Mouse (Mus musculus) urinary bladder, postnatal 4 days (tissue): ENCODE measurements around the gene Nek9.
A peak's percentile ranks its signal among the peaks of the same experiment; 100 is the strongest.

Source experiments
- DNase-seq, 2 experiments: peaks; one replicate each; pipeline ENCODE4 v3.0.0; 2021 to 2022; ENCODE audit warnings: low spot score in 2 of 2

Nek9 gene

GRCm38 (mm10) chr12:85347196-85347595, 8.0 kb upstream of the Nek9 start:
- no peak for DNase-seq

- no peak for DNase-seq
Observed at GRCm38 (mm10) chr12:85346374-85346773, 7.2 kb upstream of the Nek9 start.

- DNase-seq = no peak
Observed at GRCm38 (mm10) chr12:85345559-85345958, 6.4 kb upstream of the Nek9 start.

GRCm38 (mm10) chr12:85344252-85344651, 5.1 kb upstream of the Nek9 start:
- no peak for DNase-seq

DNA sequence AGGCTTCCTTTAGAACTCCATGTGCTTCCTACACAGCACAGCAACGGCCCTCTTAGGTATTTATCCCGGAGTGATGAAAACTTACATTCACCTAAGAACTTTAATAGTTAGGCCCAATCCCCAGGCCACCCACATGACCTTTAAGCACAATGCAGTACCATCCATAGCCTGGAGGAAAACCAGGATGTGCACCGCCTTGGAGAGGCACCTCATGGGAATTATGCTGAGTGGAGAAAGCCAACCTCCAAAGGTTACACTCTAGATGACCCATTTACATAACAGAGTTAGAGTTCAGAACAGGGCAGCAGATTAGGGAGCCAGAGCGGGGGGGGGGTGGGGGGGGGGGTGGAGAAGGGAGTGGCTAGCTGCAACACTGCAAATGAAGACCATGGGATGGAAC, 3.1 kb upstream of the Nek9 start:
- no peak for DNase-seq

DNA sequence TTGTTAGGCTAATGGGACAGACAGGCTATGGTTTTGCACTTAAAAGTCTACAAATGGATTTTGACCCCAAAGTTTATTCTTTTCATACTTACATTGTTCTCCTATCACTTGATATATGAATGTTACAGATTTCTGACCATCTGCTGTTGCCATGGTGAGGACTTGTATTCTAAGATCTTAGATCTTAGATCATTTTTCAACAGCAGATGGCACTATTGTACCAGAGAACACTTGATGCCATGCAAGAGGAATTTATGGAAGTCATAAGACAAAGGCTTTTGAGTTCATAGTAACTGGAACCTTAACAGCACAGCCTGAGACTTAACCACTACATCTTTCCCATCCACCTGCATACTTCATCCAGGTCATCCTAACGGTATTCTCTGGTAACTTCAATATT, 2.0 kb upstream of the Nek9 start:
- DNase-seq = no peak

DNA sequence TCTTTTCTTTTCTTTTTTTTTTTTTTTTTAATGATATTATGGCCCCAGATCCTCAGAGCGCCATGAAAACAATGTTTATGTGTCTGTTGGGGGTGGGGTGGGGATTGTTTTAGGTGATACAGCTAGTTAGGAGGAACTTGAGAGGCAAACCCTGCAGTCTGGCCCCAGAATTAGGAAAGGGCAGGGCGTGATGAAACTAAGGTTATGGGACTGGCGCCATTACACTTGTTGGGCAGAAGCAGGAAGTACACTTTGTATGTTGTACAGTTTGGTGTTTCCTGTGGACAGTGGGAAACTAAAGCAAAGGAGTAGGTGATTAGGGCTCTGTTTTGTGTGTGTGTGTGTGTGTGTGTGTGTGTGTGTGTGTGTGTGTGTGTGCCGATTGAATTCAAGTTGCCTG, 785 bp upstream of the Nek9 start:
- DNase-seq = no peak

DNA sequence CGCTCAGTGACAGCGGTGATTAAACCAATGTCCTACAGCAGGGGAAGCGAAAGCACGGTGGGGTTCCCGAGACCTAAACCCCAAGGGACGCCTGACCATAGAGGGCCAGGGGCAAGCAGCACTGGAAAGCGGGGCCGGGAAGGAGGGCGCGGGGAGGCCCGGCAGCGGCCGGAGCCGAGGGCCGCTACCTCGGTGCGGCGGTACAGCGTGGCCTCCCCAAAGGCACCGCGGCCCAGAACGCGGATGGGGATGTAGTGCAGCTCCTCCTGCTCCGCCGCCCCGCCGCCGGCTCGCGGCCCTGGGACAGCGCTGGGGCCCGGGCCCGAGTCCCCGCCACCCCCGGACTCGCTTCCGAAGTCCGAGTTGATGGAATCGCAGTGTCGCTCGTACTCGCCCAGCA, 347 bp downstream of the Nek9 start:
- no peak for DNase-seq

DNA sequence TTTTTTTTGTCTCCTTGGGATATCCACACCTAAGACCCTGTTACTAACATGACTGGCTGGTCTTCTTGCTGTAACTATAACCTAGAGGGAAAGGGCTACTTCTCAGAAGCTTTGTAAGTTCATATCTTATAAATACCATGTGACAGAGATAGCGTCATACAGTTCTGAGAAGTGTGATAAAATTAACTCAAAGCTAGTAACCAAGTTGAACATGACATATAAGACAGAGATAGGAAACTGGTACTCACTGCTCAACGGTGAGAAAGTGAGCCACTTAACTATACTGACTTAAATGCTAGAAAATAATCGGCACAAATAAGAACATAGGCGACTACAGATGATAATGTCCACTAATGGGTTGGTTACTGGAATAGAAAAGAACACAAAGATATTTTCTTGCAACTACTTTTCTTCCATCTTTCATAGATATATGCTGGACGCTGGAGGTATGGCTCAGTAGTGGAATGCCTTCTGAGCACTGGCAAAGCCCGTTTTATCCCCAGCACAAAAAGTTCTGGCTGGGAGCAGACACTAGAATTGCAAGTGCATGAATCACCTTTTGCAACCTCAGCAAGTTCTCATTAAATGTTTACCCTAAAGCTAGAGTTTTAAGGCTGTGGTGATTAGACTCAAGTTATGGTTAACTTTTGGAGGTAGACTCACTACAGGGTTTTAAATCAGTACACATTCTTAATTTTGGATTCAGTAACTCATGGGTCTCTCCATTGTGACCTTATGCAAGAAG, 1.4 kb downstream of the Nek9 start:
- no peak for DNase-seq

DNA sequence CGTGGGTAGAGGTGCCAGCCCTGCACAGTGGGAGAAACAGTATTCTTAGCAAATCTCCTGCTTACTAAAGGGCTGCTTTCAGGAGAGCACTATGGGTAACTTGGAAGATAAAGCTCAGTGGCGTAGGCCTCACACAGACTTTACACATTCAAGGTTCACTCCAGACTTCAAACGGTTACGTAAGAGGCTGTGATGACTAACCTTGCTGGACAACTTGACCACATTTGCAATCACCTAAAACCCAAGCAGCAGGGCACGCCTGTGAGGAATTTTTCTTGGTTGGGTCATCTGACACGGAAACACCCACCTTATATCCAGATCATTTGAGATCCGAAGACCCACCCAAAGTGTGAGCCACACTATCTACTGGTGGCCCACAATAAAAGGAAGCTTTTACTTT, 9.0 kb downstream of the Nek9 start:
- DNase-seq = no peak

GRCm38 (mm10) chr12:85308651-85309050, 30.5 kb downstream of the Nek9 start:
- no peak for DNase-seq

- peak; percentile 73 to 88 for DNase-seq
Observed at GRCm38 (mm10) chr12:85305247-85305892, 33.8 kb downstream of the Nek9 start.

DNA sequence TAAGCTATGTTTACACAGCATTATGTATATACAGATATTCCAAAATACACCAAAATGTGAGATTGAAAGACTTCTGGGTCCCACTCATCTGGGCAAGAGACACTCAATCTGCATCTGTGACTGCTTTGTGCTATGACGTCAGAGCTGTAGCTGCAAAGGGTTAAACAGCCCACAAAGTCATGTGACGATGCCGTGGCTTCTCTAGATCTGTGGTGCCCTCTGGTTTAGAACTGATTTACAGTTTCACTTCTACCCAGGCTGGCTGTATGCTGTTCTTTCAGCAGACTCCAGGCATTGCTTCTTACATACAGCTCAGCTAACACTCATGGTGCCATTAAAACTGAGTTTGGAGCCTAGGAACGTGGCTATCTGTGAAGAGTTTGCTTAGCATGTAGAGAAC, 34.4 kb downstream of the Nek9 start:
- no peak for DNase-seq

- DNase-seq = no peak
Observed at GRCm38 (mm10) chr12:85303256-85303655, 35.9 kb downstream of the Nek9 start.

DNA sequence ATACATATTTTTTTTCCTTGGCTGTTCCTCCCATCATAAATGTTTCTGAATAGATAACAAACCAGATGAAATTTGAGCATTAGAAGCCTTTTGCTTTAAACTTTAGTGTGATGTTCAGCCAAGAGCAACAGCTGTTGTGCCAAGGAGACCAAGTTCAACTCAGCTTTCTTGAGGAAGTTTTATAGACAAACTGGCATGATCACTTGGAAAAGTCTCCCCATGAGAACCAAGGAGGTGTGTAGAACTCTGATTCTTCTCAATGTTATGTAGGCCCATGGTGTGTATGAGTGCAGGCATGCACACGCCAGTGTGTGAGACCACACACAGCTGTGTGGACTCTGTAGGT, 40.4 kb downstream of the Nek9 start:
- DNase-seq = no peak

DNA sequence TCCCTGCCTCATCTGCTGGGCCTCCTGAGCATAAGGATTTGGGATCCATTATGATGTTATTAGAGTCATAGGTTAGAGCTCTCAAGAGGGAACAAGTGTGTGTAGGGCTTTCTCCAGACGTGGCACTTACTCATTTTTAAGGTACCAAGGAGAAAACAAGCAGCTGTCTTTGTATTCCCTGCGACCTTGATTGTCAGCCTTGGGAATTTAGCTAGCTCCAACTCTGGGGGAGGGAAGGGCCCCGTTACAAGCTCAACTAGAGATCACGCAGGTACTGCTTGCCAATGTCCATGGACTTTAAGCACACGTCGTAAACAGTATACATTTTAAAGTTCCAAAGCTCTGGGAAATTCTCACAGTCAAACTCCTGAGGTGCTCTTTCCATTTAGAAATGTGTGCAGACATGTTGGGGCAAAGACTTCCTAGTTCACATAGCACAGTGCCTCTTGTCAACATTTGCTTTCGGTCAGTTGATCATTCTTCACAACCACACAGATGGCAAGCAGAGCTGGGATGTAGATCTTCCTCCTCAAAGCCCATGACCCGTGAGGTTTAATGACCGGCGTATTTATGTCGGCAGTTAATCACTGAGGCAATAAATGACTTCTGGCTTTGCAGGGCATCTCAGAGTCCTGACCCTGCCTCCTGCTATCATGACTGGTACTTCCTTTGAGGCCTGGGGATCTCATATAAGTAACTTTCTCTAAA, 40.9 kb downstream of the Nek9 start:
- no peak for DNase-seq

GRCm38 (mm10) chr12:85297345-85297997, 41.7 kb downstream of the Nek9 start:
- no peak for DNase-seq

DNA sequence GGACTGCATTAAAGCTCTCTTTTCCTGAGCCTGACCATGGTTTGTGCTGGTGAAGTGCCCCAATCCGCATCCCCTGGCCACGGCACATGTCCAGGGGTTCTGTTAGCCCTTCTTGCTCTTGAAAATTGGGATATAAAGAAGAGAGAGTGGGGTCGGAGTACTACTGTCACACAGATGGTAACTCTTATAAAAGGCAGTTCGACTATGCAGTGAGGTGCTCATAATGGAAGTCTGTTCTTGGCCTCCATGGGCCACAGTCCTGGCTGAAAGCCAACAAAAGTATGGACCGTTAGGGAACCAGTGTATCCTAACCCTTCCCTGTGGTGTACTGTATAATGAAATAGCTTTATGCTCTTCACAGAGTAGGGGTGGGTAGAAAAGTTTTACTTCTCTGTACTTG, 42.2 kb downstream of the Nek9 start:
- DNase-seq = no peak

DNA sequence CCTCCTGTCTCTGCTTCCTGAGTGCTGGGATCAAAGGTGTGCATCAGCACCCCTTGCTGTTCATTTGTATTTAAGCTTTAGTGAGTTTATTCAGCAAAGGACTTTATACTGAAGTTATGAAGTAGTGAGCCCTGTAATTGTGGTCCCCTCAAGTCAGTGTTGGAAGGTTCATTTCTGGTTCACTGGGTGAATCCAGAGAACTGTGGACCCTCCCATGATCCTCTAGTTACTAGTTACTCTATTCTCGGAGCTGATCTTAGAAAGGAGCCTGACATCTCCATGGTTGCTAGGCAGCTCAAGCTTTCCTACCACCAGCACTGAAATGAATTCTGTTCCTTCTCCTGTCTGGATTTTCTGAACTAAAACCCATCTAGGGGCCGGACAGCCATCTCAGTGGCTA, 43.7 kb downstream of the Nek9 start:
- no peak for DNase-seq

DNA sequence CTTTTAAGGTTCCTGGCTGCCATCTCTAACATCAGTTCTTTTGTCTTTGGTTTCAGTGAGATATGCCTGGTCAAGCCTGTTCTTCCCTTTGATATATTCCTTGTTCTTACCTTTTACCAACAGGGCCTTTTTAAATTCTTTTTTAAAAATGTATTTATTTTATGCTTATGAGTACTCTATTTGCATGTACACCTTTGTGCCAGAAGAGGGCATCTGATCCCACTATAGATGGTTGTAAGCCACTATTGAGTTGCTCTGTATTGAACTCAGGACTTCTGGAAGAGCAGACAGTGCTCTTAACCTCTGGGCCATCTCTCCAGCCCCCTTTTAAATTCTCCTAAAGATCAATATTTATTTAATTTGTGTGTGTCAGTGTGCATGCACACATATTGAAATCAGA, 46.3 kb downstream of the Nek9 start:
- no peak for DNase-seq

DNA sequence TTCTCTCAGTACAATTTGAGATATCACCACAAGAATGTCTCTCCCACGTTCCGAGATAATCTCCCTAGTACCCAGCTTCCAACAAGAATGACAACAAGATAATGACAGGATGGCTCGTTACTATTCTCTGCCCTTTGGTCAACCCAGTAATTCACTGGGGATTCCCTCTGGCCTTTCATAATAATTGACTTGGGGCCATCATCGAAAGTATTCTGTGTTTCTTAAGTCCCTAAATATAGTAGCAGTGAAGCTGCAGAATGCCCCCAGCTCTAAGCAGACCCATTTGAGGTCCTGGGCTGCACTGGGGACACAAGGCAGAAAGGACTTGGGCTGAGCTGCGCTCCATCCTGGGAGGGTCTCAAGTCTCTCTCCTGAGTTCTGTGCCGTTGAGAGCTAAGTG, 46.9 kb downstream of the Nek9 start:
- DNase-seq = no peak

DNA sequence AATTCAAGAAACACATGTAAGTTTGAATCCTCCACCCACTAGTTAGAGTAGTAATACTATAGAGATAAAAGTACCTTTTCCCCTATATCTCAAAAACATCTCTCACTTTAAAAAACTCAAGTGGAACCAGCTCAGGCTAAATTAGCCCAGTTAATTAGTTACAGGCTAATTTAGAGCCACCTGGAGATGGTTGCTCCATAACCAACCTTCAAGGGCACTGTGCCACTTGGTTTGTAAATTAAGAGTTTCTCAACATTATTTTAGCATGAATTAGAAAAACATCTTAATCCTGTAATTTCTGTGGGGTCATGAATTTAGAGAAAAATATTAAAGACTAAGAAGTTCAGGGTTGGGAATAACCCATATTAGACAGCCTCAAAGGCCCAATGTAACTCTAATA, 47.6 kb downstream of the Nek9 start:
- DNase-seq = no peak

DNA sequence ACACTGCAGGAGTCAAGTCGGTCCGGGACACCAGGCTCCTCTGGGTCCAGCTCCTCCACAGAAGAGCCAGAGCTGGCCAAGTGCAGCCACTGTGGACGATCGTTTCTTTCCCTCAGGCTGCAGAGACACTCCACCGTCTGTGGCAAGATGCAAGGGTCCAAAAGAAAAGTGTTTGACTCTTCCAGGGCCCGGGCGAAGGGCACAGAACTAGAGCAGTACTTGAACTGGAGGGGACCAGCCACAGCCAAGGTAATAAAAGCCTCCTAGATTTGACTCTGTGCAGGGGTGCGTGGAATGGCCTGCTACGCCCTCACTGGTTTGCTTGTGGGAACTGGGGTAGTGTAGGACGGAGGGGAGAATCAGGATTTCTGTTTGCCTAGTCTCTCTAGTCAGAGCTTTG, 48.5 kb downstream of the Nek9 start:
- DNase-seq = no peak
